Mouse (Mus musculus): ENCODE data around the gene Olfml1.

Olfml1 gene

GRCm38 (mm10) chr7:107567261-107567671 is at the start of gene Olfml1:
Olfml1 (plus strand) TSS chr7:107567446.
- no peak for DNase-seq (ENCODE audit: low read depth, low spot score)

- DNase-seq (ENCODE audit: low read depth, low spot score) = no peak
Observed at GRCm38 (mm10) chr7:107519256-107520025, 47.8 kb upstream of the Olfml1 start.

- DNase-seq (ENCODE audit: low read depth, low spot score) = no peak
Observed at GRCm38 (mm10) chr7:107521411-107521810, 45.8 kb upstream of the Olfml1 start.

GRCm38 (mm10) chr7:107526299-107526698 is 40.9 kb upstream of the Olfml1 start:
- peak; percentile 24 for DNase-seq (ENCODE audit: low read depth, low spot score)

- DNase-seq (ENCODE audit: low read depth, low spot score) = no peak
Observed at GRCm38 (mm10) chr7:107528169-107528772, 39.0 kb upstream of the Olfml1 start.

- DNase-seq (ENCODE audit: low read depth, low spot score) = no peak
Observed at GRCm38 (mm10) chr7:107529364-107529763, 37.9 kb upstream of the Olfml1 start.

- DNase-seq (ENCODE audit: low read depth, low spot score) = no peak
Observed at GRCm38 (mm10) chr7:107535311-107535710, 31.9 kb upstream of the Olfml1 start.

- no peak for DNase-seq (ENCODE audit: low read depth, low spot score)
Observed at GRCm38 (mm10) chr7:107536516-107536915, 30.7 kb upstream of the Olfml1 start.

GRCm38 (mm10) chr7:107540034-107540433 is 27.2 kb upstream of the Olfml1 start:
- no peak for DNase-seq (ENCODE audit: low read depth, low spot score)

- no peak for DNase-seq (ENCODE audit: low read depth, low spot score)
Observed at GRCm38 (mm10) chr7:107545011-107545410, 22.2 kb upstream of the Olfml1 start.

GRCm38 (mm10) chr7:107547872-107548271 is 19.4 kb upstream of the Olfml1 start:
- no peak for DNase-seq (ENCODE audit: low read depth, low spot score)

- no peak for DNase-seq (ENCODE audit: low read depth, low spot score)
Observed at GRCm38 (mm10) chr7:107553461-107553860, 13.8 kb upstream of the Olfml1 start.

- peak; percentile 48 for DNase-seq (ENCODE audit: low read depth, low spot score)
Observed at GRCm38 (mm10) chr7:107555906-107556305, 11.3 kb upstream of the Olfml1 start.

GRCm38 (mm10) chr7:107560675-107561074 is 6.6 kb upstream of the Olfml1 start:
- no peak for DNase-seq (ENCODE audit: low read depth, low spot score)

GRCm38 (mm10) chr7:107561584-107561983 is 5.7 kb upstream of the Olfml1 start:
- DNase-seq (ENCODE audit: low read depth, low spot score) = no peak

- no peak for DNase-seq (ENCODE audit: low read depth, low spot score)
Observed at GRCm38 (mm10) chr7:107563727-107564126, 3.5 kb upstream of the Olfml1 start.

- no peak for DNase-seq (ENCODE audit: low read depth, low spot score)
Observed at GRCm38 (mm10) chr7:107567674-107568073, 428 bp downstream of the Olfml1 start.

- DNase-seq (ENCODE audit: low read depth, low spot score) = no peak
Observed at GRCm38 (mm10) chr7:107568971-107569370, 1.7 kb downstream of the Olfml1 start.

GRCm38 (mm10) chr7:107573856-107574255 is 6.6 kb downstream of the Olfml1 start:
- DNase-seq (ENCODE audit: low read depth, low spot score) = peak; percentile 50

- DNase-seq (ENCODE audit: low read depth, low spot score) = no peak
Observed at GRCm38 (mm10) chr7:107574276-107574675, 7.0 kb downstream of the Olfml1 start.

GRCm38 (mm10) chr7:107592641-107593040 is 25.4 kb downstream of the Olfml1 start:
- DNase-seq (ENCODE audit: low read depth, low spot score) = peak; percentile 22

- peak; percentile 90 for DNase-seq (ENCODE audit: low read depth, low spot score)
Observed at GRCm38 (mm10) chr7:107593904-107594303, 26.7 kb downstream of the Olfml1 start.

GRCm38 (mm10) chr7:107594325-107594856 is 27.1 kb downstream of the Olfml1 start:
- peak; percentile 87 for DNase-seq (ENCODE audit: low read depth, low spot score)
